Comparison of ENCODE assay signal across 20 mouse cellular contexts in genomic region chr2:6561337-6561736, GRCm38 (mm10).
"Had no signal": no experiment of that assay in that cellular context is flagged by ENCODE, and none has a peak within 500 bp of the region (broad histone marks: within the 10 kb centered on the region; RNA-seq: fewer than 3 reads in every experiment).

No protein-coding gene starts in this region.

- H3K27ac ChIP-seq: liver, embryonic 15.5 days; lung, embryonic 15.5 days; midbrain, embryonic 10.5 days; midbrain, embryonic 13.5 days; neural tube, embryonic 13.5 days; neural tube, embryonic 15.5 days had no signal

- H3K27me3 ChIP-seq: liver, embryonic 15.5 days; lung, embryonic 15.5 days; midbrain, embryonic 13.5 days; neural tube, embryonic 13.5 days; neural tube, embryonic 15.5 days had no signal

- DNase-seq: liver, postnatal 0 days; lung, adult 2 months; lung, postnatal 14 days; lung, postnatal 36 days; retina, postnatal 1 day; right cerebral cortex, adult 18-20 months; right cerebral cortex, postnatal 25 days; right cerebral cortex, postnatal 4 days; spleen, adult 18-20 months; thymus, adult 18-20 months; thymus, postnatal 14 days; thymus, postnatal 36 days had no signal

- H3K4me1 ChIP-seq: liver, embryonic 15.5 days; lung, embryonic 15.5 days; midbrain, embryonic 10.5 days; midbrain, embryonic 13.5 days; neural tube, embryonic 13.5 days; neural tube, embryonic 15.5 days had no signal

- H3K4me3 ChIP-seq: liver, embryonic 15.5 days; lung, embryonic 15.5 days; midbrain, embryonic 10.5 days; midbrain, embryonic 13.5 days; myocyte; neural tube, embryonic 13.5 days; neural tube, embryonic 15.5 days had no signal

- H3K9ac ChIP-seq: liver, embryonic 15.5 days; liver, postnatal 0 days; lung, embryonic 15.5 days; midbrain, embryonic 13.5 days; neural tube, embryonic 13.5 days; neural tube, embryonic 15.5 days had no signal

- H3K9me3 ChIP-seq: liver, embryonic 15.5 days; lung, embryonic 15.5 days; midbrain, embryonic 10.5 days; midbrain, embryonic 13.5 days; neural tube, embryonic 13.5 days; neural tube, embryonic 15.5 days had no signal

- H3K4me2 ChIP-seq: liver, embryonic 15.5 days; lung, embryonic 15.5 days; midbrain, embryonic 13.5 days; neural tube, embryonic 13.5 days; neural tube, embryonic 15.5 days had no signal

- H3K36me3 ChIP-seq: liver, embryonic 15.5 days had no signal

- ATAC-seq: liver, postnatal 0 days; lung, postnatal 0 days; midbrain, embryonic 13.5 days had no signal
